Mouse (Mus musculus): ENCODE measurements around the gene 1700013F07Rik.

GRCm38 (mm10) chr3:108518276-108518675 is 15.7 kb upstream of the 1700013F07Rik start:
- TF ChIP-seq CTCF (conservative IDR thresholded peaks at IDR 0.05; ENCODE audit: low read length) (no peak), POU5F1 (IDR thresholded peaks at IDR 0.05; ENCODE audit: borderline replicate concordance, low read length) (no peak), NANOG (IDR thresholded peaks at IDR 0.05; ENCODE audit: borderline replicate concordance, low read length) (no peak)

Measured in E14TG2a.4 (cell line).